Mouse (Mus musculus) heart, adult 9 months (tissue): Measurements from ENCODE around the gene Aoc3.
"Not testable (repeated sequence)": the region's sequence is repeated elsewhere in the genome, so short reads cannot be mapped to it uniquely, and the experiment has no call there.

ENCODE experiments used
- DNase-seq, 2 experiments: peaks; one replicate each; pipeline ENCODE4 v3.0.0; 2022; ENCODE audit warnings: low spot score in 2 of 2

Gene Aoc3

GRCm38 (mm10) chr11:101328941-101329635, 1.3 kb upstream of the Aoc3 start:
- peak; percentile 37 to 50 for DNase-seq

GRCm38 (mm10) chr11:101330961-101331360, 556 bp downstream of the Aoc3 start:
- DNase-seq, result not testable (repeated sequence)

GRCm38 (mm10) chr11:101332537-101332936, 2.1 kb downstream of the Aoc3 start:
- peak; percentile 44 to 62 for DNase-seq

GRCm38 (mm10) chr11:101334023-101334422, 3.6 kb downstream of the Aoc3 start:
- no peak for DNase-seq

GRCm38 (mm10) chr11:101334516-101334915, 4.1 kb downstream of the Aoc3 start:
- no peak for DNase-seq

GRCm38 (mm10) chr11:101335685-101336084, 5.3 kb downstream of the Aoc3 start:
- no peak for DNase-seq

GRCm38 (mm10) chr11:101338123-101338760, 7.8 kb downstream of the Aoc3 start:
- no peak for DNase-seq

- DNase-seq, result no peak
Measured at GRCm38 (mm10) chr11:101347083-101347775, 16.8 kb downstream of the Aoc3 start.

GRCm38 (mm10) chr11:101348774-101349173, 18.4 kb downstream of the Aoc3 start:
- no peak for DNase-seq

GRCm38 (mm10) chr11:101349216-101349615, 18.8 kb downstream of the Aoc3 start:
- DNase-seq, result no peak

GRCm38 (mm10) chr11:101351100-101351720, 20.8 kb downstream of the Aoc3 start:
- DNase-seq, result no peak

GRCm38 (mm10) chr11:101351721-101352111, 21.3 kb downstream of the Aoc3 start:
- DNase-seq, result no peak

GRCm38 (mm10) chr11:101353436-101353835, 23.0 kb downstream of the Aoc3 start:
- no peak for DNase-seq

- DNase-seq, result no peak
Measured at GRCm38 (mm10) chr11:101354438-101355010, 24.1 kb downstream of the Aoc3 start.

GRCm38 (mm10) chr11:101355916-101356315, 25.5 kb downstream of the Aoc3 start:
- no peak for DNase-seq

GRCm38 (mm10) chr11:101357505-101358182, 27.2 kb downstream of the Aoc3 start:
- DNase-seq, result no peak

GRCm38 (mm10) chr11:101359776-101360175, 29.4 kb downstream of the Aoc3 start:
- peak; percentile 12 to 20 for DNase-seq

GRCm38 (mm10) chr11:101360651-101361113, 30.3 kb downstream of the Aoc3 start:
- peak; percentile 40 to 59 for DNase-seq

- no peak for DNase-seq
Measured at GRCm38 (mm10) chr11:101364531-101364931, 34.1 kb downstream of the Aoc3 start.

- no peak for DNase-seq
Measured at GRCm38 (mm10) chr11:101367326-101367935, 37.0 kb downstream of the Aoc3 start, which contains the start of gene G6pc. Gene G6pc (plus strand): TSS chr11:101367561.

- no peak for DNase-seq
Measured at GRCm38 (mm10) chr11:101370141-101370540, 39.7 kb downstream of the Aoc3 start.
